Mouse (Mus musculus): ENCODE results near the gene Mup8.
"Not testable (repeated sequence)": the region's sequence is repeated elsewhere in the genome, so short reads cannot be mapped to it uniquely, and the experiment has no call there.

Mup8 gene

GRCm38 (mm10) chr4:60222499-60222898, at the start of gene Mup8:
Mup8 (minus strand) TSS chr4:60222599.
- not testable (repeated sequence) for DNase-seq (ENCODE audit: low spot score in 2 of 2)

- not testable (repeated sequence) for DNase-seq (ENCODE audit: low spot score in 2 of 2)
Observed at GRCm38 (mm10) chr4:60265977-60266770, 43.8 kb upstream of the Mup8 start.

- DNase-seq (ENCODE audit: low spot score in 2 of 2): not testable (repeated sequence)
Observed at GRCm38 (mm10) chr4:60262706-60263105, 40.3 kb upstream of the Mup8 start.
